Mouse (Mus musculus) kidney, adult 2 months (tissue): ENCODE data around the gene Mtfr1l. TPM values are rescaled to one million over a fixed set of nuclear protein-coding genes. Genes with fewer than 3 reads are reported as not detected.

Experiments
- DNase-seq: peaks from one replicate; pipeline ENCODE4 v3.0.0; 2021
- H3K27ac ChIP-seq: fragments of 200-500 bp; 2 replicates; pipeline ENCODE4 v1.5.1; 2012; ENCODE audit warnings: low read depth, low read length, control low read depth, inconsistent platforms; ENCODE audit not compliant: insufficient read depth
- H3K27me3 ChIP-seq: fragments of 200-500 bp; replicated peaks from 2 replicates; pipeline ENCODE4 v1.6.1; 2012; ENCODE audit warnings: mild to moderate bottlenecking, moderate library complexity, low read length, inconsistent platforms; ENCODE audit not compliant: control insufficient read depth, insufficient read depth
- H3K36me3 ChIP-seq: fragments of 200-500 bp; 2 replicates; pipeline ENCODE4 v1.6.1; 2012; ENCODE audit warnings: mild to moderate bottlenecking, moderate library complexity, low read length, inconsistent platforms; ENCODE audit not compliant: control insufficient read depth, insufficient read depth
- H3K4me1 ChIP-seq: fragments of 200-500 bp; 2 replicates; pipeline ENCODE4 v1.6.1; 2011; ENCODE audit warnings: low read length; ENCODE audit not compliant: control insufficient read depth, insufficient read depth
- H3K4me3 ChIP-seq: fragments of 200-500 bp; 2 replicates; pipeline ENCODE4 v1.5.1; 2011; ENCODE audit warnings: mild to moderate bottlenecking, low read depth, low read length, control low read depth; ENCODE audit not compliant: insufficient read depth
- CTCF ChIP-seq: fragments of 200-500 bp; conservative IDR thresholded peaks from 2 replicates; pipeline ENCODE4 v1.5.1; 2011; ENCODE audit warnings: low read depth, mild to moderate bottlenecking, control low read depth, low read length, moderate library complexity, mixed read lengths; ENCODE audit not compliant: insufficient read depth, insufficient read length
- POLR2A ChIP-seq: fragments of 200-500 bp; IDR thresholded peaks from one replicate; pipeline ENCODE4 v1.6.1; 2011; ENCODE audit warnings: low read depth, low read length, control low read depth
- WGBS: fragments of 180-500 bp; shearing (Covaris S2); methylation state at CpG from one replicate; pipeline ENCODE4 v1.1.7; 2018; 5-methylcytosine and 5-hydroxymethylcytosine counted together
- polyA plus RNA-seq: library from polyadenylated mRNA; depleted of rRNA; stranded (reverse); fragments of >200 nt; gene quantifications from 2 replicates; pipeline ENCODE4 v1.2.3, GENCODE M21; 2012

The Mtfr1l gene
- polyA plus RNA-seq, 1 experiment: 133 TPM

DNA sequence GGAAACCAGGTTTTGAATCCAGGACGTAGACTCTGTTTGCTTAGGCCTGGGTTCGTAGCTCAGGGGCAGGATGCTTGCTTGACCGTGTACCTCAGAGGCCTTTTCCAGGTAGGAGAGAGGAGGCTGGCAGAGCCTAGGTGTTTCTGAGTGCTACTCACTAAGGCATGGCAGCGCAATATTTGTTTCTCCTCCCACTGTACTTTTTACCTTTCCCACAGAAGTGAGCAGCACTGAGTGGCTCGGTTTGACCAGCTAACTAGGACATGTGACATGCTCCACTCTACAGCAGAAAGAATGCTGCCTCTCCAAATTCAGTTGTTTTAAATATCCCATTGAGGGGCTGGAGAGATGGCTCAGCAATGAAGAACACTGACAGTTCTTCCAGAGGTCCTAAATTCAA lies 47.0 kb downstream of the Mtfr1l start:
- Histone ChIP-seq H3K4me3 (no peak overlapping the region), H3K27ac (no peak overlapping the region), H3K36me3 (no peaks in the 10 kb centered on the region), H3K27me3 (no peaks in the 10 kb centered on the region), H3K4me1 (peaks cover 25% of the 10 kb centered on the region)
- TF ChIP-seq POLR2A (no peak), CTCF (no peak)
- no peak for DNase-seq
- 76% methylated on average over 5 of the region's 5 CpGs for WGBS

DNA sequence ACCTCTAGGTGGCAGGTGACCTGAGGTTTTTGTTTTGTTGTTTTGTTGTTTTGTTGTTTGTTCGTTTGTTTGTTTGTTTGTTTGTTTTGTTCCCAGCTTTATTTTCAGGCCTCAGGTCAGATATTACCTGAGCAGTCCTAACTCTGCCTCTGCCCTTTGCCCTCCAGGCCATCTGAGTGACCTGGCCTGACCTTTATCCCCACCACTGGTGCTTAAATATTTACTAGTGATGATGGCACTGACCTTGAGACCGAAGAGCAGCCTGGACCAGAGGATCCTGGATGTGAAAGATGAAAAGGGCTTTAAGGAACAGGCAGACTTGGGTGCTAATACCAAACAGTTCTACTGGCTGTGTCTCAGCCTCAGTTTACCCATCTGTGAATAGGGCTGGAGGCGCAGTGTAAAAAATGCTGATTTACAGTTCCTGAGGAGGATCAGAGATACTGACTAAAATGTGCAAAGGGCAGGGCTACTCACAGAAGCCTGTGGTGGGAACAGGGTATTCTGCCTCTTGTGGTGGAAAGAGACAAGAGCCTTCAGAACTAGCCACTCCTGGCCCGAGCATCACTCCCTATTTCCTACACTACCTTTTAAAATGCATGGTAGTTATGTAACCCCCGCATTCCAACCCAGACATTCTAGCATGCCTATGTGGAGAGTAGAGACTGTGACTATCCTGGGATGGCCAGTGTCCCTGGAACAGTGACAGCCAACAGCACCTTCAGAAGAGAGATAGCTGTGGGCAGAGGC lies 49.9 kb downstream of the Mtfr1l start:
- Histone ChIP-seq H3K4me1 (peaks cover 25% of the 10 kb centered on the region), H3K27me3 (no peaks in the 10 kb centered on the region), H3K27ac (peak overlapping the region; percentile 33), H3K36me3 (no peaks in the 10 kb centered on the region), H3K4me3 (no peak overlapping the region)
- no peak for TF ChIP-seq CTCF
- DNase-seq: peak; percentile 91
- WGBS: 73% methylated on average over 5 of the region's 5 CpGs

DNA sequence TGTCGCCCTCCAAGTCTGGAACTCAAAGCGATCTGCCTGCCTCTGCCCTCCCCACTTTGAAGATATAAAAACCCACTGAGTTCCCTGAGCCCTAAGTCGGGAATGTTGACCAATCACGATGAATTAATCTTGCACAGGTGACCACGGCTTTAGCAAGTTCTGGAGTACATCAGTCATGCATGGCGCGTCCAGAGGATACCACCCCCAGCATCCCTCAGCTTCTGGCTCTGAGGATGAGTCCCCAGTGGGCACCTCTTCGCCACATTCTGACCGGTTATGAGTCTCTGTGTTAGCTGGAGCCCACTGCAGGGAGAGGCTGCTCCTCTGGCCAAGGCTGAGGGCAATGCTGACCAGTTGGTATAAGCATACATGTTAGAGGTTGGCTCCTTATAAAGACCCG lies 51.0 kb downstream of the Mtfr1l start:
- DNase-seq: no peak
- Histone ChIP-seq H3K27me3 (no peaks in the 10 kb centered on the region), H3K4me1 (peaks cover 16% of the 10 kb centered on the region), H3K4me3 (no peak overlapping the region), H3K27ac (peak overlapping the region; percentile 1; the same call in 1 of the 2 replicates), H3K36me3 (no peaks in the 10 kb centered on the region)
- WGBS: 69% methylated on average over 10 of the region's 10 CpGs
- no peak for TF ChIP-seq CTCF
- TF ChIP-seq POLR2A: no peak

DNA sequence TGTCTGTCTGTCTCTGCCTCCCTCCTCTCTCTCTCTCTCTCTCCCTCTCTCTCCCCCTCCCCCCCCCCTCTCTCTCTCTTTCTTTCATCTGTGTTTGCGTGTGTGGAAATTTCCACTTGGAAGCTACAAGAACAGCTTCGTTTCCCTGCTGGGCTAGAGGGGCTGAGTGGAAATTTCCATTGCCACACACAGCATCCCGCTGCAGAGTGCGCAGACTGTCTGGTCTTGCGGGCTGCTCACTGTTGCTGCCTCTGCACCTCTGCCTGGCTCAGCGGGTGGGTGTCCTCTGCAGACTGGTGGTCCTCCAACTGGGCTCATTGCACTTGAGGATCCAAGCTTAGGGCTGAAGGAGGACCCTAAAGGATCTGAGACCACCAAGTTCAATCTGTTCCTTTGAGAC lies 51.5 kb downstream of the Mtfr1l start:
- DNase-seq: peak; percentile 75
- TF ChIP-seq CTCF (no peak), POLR2A (peak; percentile 5)
- Histone ChIP-seq H3K4me1 (peaks cover 16% of the 10 kb centered on the region), H3K36me3 (no peaks in the 10 kb centered on the region), H3K4me3 (no peak overlapping the region), H3K27ac (peak overlapping the region; percentile 82), H3K27me3 (no peaks in the 10 kb centered on the region)
- 21% methylated on average over 6 of the region's 6 CpGs for WGBS

DNA sequence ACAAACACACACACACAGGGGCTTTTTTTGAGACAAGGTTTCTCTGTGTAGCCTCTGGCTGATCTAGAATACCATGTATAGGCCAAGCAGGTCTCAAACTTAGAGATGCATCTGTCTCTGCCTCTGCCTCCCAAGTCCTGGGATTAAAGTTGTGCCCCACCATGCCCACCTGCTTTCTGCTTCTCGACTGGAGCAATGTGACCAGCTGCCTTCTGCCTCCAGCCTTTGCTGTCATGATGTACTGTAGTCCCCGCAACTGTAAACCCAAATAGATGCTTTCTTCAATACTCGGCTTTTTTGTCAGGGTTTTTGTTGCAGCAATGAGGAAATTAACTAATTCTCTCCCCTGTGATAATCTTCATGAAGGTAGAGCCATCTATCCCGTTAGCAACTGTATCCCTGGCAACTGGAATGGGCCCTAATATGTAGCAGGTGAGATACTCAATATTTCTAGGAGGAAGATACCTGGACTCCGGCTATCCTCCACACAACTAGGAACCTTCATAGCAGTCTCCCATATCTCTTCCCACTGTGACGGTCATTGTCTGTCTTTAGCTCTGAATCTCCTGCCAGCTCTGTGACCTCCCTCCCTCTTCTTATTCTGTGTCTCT lies 52.0 kb downstream of the Mtfr1l start:
- WGBS: 62% methylated on average over 6 of the region's 6 CpGs
- no peak for TF ChIP-seq CTCF
- no peak for TF ChIP-seq POLR2A
- no peaks in the 10 kb centered on the region for H3K36me3 ChIP-seq
- peak overlapping the region; percentile 59; the same call in 1 of the 2 replicates for H3K27ac ChIP-seq
- H3K27me3 ChIP-seq: no peaks in the 10 kb centered on the region
- no peak for DNase-seq
- no peak overlapping the region for H3K4me3 ChIP-seq
- peaks cover 13% of the 10 kb centered on the region for H3K4me1 ChIP-seq

DNA sequence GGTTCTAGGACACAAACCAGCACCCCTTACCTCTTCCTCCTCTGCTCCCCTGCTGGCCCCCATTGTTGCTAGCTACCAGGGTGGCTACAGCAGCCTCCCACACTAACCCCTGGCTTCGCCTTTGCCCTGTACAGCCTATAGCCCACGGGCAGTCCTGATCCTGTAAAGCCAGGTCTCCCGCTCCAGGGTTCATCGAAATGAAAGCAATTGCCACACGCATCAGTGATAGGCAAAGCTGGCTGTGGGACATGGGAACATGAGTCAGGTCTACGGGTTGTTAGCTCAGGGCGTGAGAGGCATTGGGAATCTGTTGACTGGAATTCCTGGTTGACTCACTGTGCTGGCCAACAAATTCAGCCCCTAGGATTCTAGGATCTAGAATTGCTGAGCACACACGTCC lies 52.7 kb downstream of the Mtfr1l start:
- WGBS: 70% methylated on average over 8 of the region's 8 CpGs
- no peak overlapping the region for H3K27ac ChIP-seq
- peaks cover 14% of the 10 kb centered on the region for H3K4me1 ChIP-seq
- H3K36me3 ChIP-seq: no peaks in the 10 kb centered on the region
- H3K4me3 ChIP-seq: no peak overlapping the region
- no peak for DNase-seq
- no peaks in the 10 kb centered on the region for H3K27me3 ChIP-seq
- no peak for TF ChIP-seq POLR2A
- no peak for TF ChIP-seq CTCF

DNA sequence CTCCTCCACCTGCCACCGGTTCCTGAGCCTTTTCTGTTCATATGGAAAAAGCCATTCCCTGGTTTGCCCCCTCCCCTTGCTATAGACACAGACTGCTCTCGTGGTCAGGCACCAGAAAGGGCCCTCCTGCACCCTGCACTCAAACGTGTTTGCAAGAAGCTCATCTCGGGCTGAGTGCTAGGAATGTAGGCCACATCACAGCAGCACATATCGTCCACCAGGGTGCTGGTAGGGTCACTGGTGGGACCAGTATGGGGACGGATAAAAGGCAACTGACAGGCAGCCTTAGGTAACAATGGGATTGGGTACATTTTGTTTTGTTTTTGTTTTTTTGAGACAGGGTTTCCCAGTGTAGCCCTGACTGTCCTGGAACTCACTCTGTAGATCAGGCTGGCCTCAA lies 53.9 kb downstream of the Mtfr1l start:
- Histone ChIP-seq H3K4me1 (peaks cover 14% of the 10 kb centered on the region), H3K4me3 (no peak overlapping the region), H3K27ac (no peak overlapping the region), H3K27me3 (no peaks in the 10 kb centered on the region), H3K36me3 (no peaks in the 10 kb centered on the region)
- DNase-seq: no peak
- TF ChIP-seq CTCF: no peak
- TF ChIP-seq POLR2A: no peak
- 67% methylated on average over 6 of the region's 6 CpGs for WGBS
